8 mouse cellular contexts compared by ENCODE assay signal in the genomic region with DNA sequence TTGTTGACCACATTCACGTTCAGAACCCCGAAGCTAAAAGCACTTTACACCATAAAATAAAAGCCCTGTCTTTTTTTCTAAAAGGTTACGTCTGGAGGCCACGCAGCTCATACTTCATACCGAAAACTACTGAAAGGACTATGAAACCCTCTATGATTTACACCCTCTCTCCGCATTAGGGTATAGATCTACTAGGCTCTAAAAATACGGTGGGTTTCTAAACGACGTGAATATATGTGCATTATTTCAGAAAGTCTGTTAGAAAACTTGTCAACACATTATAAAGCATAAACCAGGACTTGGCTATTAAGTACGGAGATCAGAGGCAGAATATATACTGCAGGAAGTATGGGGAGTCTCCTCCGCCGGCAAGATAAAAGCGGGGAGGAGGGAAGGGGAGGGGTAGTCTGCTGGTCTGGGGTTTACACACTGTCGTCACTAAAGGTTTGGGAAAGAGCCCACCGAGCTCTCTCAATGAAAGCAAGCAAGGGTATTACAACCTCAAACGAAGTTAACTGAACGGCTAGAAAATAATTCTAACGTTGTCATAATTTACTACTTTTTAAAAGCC. TPM values are rescaled to one million over a fixed set of nuclear protein-coding genes. Genes with fewer than 3 reads are reported as not detected.
DNase-seq lines count a peak whose midpoint lies in the region; ATAC-seq and TF ChIP-seq lines count a peak whose summit lies in the region.

No protein-coding gene starts in this region.

- H3K9me3 ChIP-seq in heart, embryonic 13.5 days = no peaks in the 10 kb centered on the region
- no peaks in the 10 kb centered on the region for H3K9me3 ChIP-seq in embryonic facial prominence, embryonic 13.5 days
- H3K9me3 ChIP-seq in limb, embryonic 12.5 days = no peaks in the 10 kb centered on the region

- H3K4me3 ChIP-seq in heart, embryonic 13.5 days = peak overlapping the region; percentile 68
- peak overlapping the region; percentile 85 for H3K4me3 ChIP-seq in embryonic facial prominence, embryonic 13.5 days
- peak overlapping the region; percentile 88 for H3K4me3 ChIP-seq in limb, embryonic 12.5 days (replicated peaks)
- peak overlapping the region; percentile 52 for H3K4me3 ChIP-seq in olfactory bulb, adult 2 months (ENCODE audit: insufficient read depth, low read depth, low read length)
- H3K4me3 ChIP-seq in lung, adult 2 months (replicated peaks; ENCODE audit: extremely low read depth, low read depth, low read length) = no peak overlapping the region

- no peak for ATAC-seq in heart, embryonic 13.5 days (ENCODE audit: extremely low read depth, insufficient number of reproducible peaks, low FRiP score, low TSS enrichment)
- no peak for ATAC-seq in embryonic facial prominence, embryonic 13.5 days (ENCODE audit: insufficient number of reproducible peaks, insufficient read depth, low FRiP score, low TSS enrichment, low read depth)
- no peak for ATAC-seq in limb, embryonic 12.5 days (ENCODE audit: insufficient number of reproducible peaks, insufficient read depth, low FRiP score, low TSS enrichment, low read depth)

- TF ChIP-seq POLR2A in olfactory bulb, adult 2 months (IDR thresholded peaks at IDR 0.05; ENCODE audit: insufficient read depth, low read depth, low read length) = no peak
- no peak for TF ChIP-seq POLR2A in lung, adult 2 months (IDR thresholded peaks at IDR 0.05; ENCODE audit: borderline replicate concordance, extremely low read depth, low read depth, low read length)

- under 1% methylated on average over 18 of the region's 18 CpGs for WGBS in heart, embryonic 13.5 days
- WGBS in embryonic facial prominence, embryonic 13.5 days = 2% methylated on average over 18 of the region's 18 CpGs
- WGBS in limb, embryonic 12.5 days = under 1% methylated on average over 18 of the region's 18 CpGs
- WGBS in olfactory bulb, adult 2 months = 9% methylated on average over 18 of the region's 18 CpGs
- WGBS in lung, adult 2 months = 5% methylated on average over 18 of the region's 18 CpGs

- H3K36me3 ChIP-seq in heart, embryonic 13.5 days = no peaks in the 10 kb centered on the region
- H3K36me3 ChIP-seq in embryonic facial prominence, embryonic 13.5 days = no peaks in the 10 kb centered on the region
- H3K36me3 ChIP-seq in limb, embryonic 12.5 days = no peaks in the 10 kb centered on the region

- H3K4me2 ChIP-seq in heart, embryonic 13.5 days = peak overlapping the region; percentile 92
- H3K4me2 ChIP-seq in embryonic facial prominence, embryonic 13.5 days = peak overlapping the region; percentile 94
- peak overlapping the region; percentile 94 for H3K4me2 ChIP-seq in limb, embryonic 12.5 days

- TF ChIP-seq CTCF in olfactory bulb, adult 2 months (IDR thresholded peaks at IDR 0.05; ENCODE audit: insufficient read depth, low read depth, low read length) = no peak
- no peak for TF ChIP-seq CTCF in lung, adult 2 months (IDR thresholded peaks at IDR 0.05; ENCODE audit: insufficient read depth, low read length)

- peaks cover 19% of the 10 kb centered on the region for H3K4me1 ChIP-seq in heart, embryonic 13.5 days
- H3K4me1 ChIP-seq in embryonic facial prominence, embryonic 13.5 days = peaks cover 11% of the 10 kb centered on the region; the same call in 1 of the 2 replicates
- peaks cover 20% of the 10 kb centered on the region for H3K4me1 ChIP-seq in limb, embryonic 12.5 days (replicated peaks)
- peaks cover 5% of the 10 kb centered on the region; the same call in 1 of the 2 replicates for H3K4me1 ChIP-seq in olfactory bulb, adult 2 months (ENCODE audit: control insufficient read depth, insufficient read depth, low read length)
- 0 out of 2 replicates have a peak, but pooled peaks cover 2% of the 10 kb centered on the region for H3K4me1 ChIP-seq in lung, adult 2 months (ENCODE audit: control insufficient read depth, insufficient read depth, low read length)

- peak overlapping the region; percentile 57; the same call in 1 of the 2 replicates for H3K9ac ChIP-seq in heart, embryonic 13.5 days
- H3K9ac ChIP-seq in embryonic facial prominence, embryonic 13.5 days = peak overlapping the region; percentile 44
- H3K9ac ChIP-seq in limb, embryonic 12.5 days (replicated peaks) = peak overlapping the region; percentile 42

- no peak for DNase-seq in heart, postnatal 4 days
- DNase-seq in layer of hippocampus, postnatal 36 days = no peak
- no peak for DNase-seq in urinary bladder, postnatal 25 days (ENCODE audit: low spot score)
- no peak for DNase-seq in lung, adult 2 months

- peaks cover 46% of the 10 kb centered on the region for H3K27me3 ChIP-seq in heart, embryonic 13.5 days (replicated peaks)
- 0 out of 2 replicates have a peak, but pooled peaks cover 2% of the 10 kb centered on the region for H3K27me3 ChIP-seq in embryonic facial prominence, embryonic 13.5 days
- 0 out of 2 replicates have a peak, but pooled peaks cover 3% of the 10 kb centered on the region for H3K27me3 ChIP-seq in limb, embryonic 12.5 days

- H3K27ac ChIP-seq in heart, embryonic 13.5 days (replicated peaks) = no peak overlapping the region
- no peak overlapping the region for H3K27ac ChIP-seq in embryonic facial prominence, embryonic 13.5 days
- H3K27ac ChIP-seq in limb, embryonic 12.5 days = peak overlapping the region; percentile 45
- peak overlapping the region; percentile 89 for H3K27ac ChIP-seq in olfactory bulb, adult 2 months (ENCODE audit: insufficient read depth, low read depth, low read length)

RNA-seq across cellular contexts. Expression of a gene that starts 0.7 kb away (rescaled TPM):
- polyA plus RNA-seq in heart, embryonic 13.5 days (2015; fragmentation: Nextera tagmentation; extraction: Ambion mirVana) = not detected in 2 replicates
- not detected for total RNA-seq in heart, postnatal 4 days (2021)
- polyA plus RNA-seq in embryonic facial prominence, embryonic 13.5 days (2015; fragmentation: Nextera tagmentation; extraction: Ambion mirVana) = not detected in 2 replicates
- not detected in 2 replicates for polyA plus RNA-seq in limb, embryonic 12.5 days (2016; fragmentation: Nextera tagmentation; extraction: Ambion mirVana)
- polyA plus RNA-seq in olfactory bulb, adult 2 months (2012; ENCODE audit: insufficient read depth, insufficient read length, low replicate concordance, missing spikeins) = not detected in 2 replicates
- total RNA-seq in layer of hippocampus, postnatal 36 days (2021) = 1 to 10 TPM; 1.4 to 1.6 TPM
- not detected in 2 replicates for polyA plus RNA-seq in lung, adult 2 months (2012; rRNA removed)

RNA-seq across cellular contexts. Expression of a gene that starts 3.8 kb away (rescaled TPM):
- 15.3 and 15.9 TPM in 2 replicates for polyA plus RNA-seq in heart, embryonic 13.5 days (2015; fragmentation: Nextera tagmentation; extraction: Ambion mirVana)
- total RNA-seq in heart, postnatal 4 days (2021) = 10 to 100 TPM in 1 of 2 experiments, 1 to 10 TPM in 1; 8.4 to 10.3 TPM
- 70.0 and 79.1 TPM in 2 replicates for polyA plus RNA-seq in embryonic facial prominence, embryonic 13.5 days (2015; fragmentation: Nextera tagmentation; extraction: Ambion mirVana)
- 103 and 109 TPM in 2 replicates for polyA plus RNA-seq in limb, embryonic 12.5 days (2016; fragmentation: Nextera tagmentation; extraction: Ambion mirVana)
- 89.4 TPM in 1 of 2 replicates, not detected in the other for polyA plus RNA-seq in olfactory bulb, adult 2 months (2012; ENCODE audit: insufficient read depth, insufficient read length, low replicate concordance, missing spikeins)
- total RNA-seq in layer of hippocampus, postnatal 36 days (2021) = 100 to 1,000 TPM; 112 to 113 TPM
- polyA plus RNA-seq in lung, adult 2 months (2012; rRNA removed) = 0.96 and 1.5 TPM in 2 replicates

Comparison
In these comparisons a context has a peak if more than half of its experiments do, and no peak if none do; other contexts are left out.
1. H3K27ac ChIP-seq: peak in limb, embryonic 12.5 days (single experiment) and olfactory bulb, adult 2 months (single experiment); none in heart, embryonic 13.5 days (single experiment) and embryonic facial prominence, embryonic 13.5 days (single experiment).
2. Peak in every context shown above with its lines, with median percentiles within 50 percentile points of each other: H3K4me2 ChIP-seq and H3K9ac ChIP-seq.